Mouse (Mus musculus): Measurements from ENCODE around the gene Gucd1. TPM values are rescaled to one million over a fixed set of nuclear protein-coding genes. Genes with fewer than 3 reads are reported as not detected.
A peak's percentile ranks its signal among the peaks of the same experiment; 100 is the strongest.

Gene Gucd1
- polyA plus RNA-seq, 2 experiments: 34.0 to 39.2 TPM

DNA sequence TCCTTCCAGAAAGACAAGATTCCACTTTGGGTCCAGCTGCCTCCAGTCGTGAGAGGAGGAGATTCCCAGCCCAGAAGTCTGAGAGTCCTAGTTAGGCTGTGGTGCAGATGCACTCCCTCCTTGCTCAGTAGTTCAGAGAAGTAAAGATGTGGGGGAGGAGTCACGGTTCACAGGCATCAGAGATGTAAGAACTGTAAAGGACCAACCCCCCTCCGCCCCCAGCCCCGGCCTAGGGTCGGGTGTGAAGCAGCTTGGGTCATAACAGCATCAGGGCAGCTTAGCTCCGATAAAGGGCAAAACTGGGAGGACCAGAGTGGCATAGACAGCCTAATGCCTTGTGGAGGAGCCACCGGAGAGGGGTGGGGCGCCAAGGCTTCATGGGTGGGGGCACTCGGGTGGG, 201.3 kb downstream of the Gucd1 start:
- Histone ChIP-seq H3K36me3 (ENCODE audit: control insufficient read depth, insufficient read depth, low read length) (peaks cover 12% of the 10 kb centered on the region), H3K4me1 (ENCODE audit: control insufficient read depth, insufficient read depth, low read length) (peaks cover 9% of the 10 kb centered on the region), H3K4me2 (replicated peaks; ENCODE audit: low read depth, low read length, severe bottlenecking) (peak overlapping the region; percentile 76), H3K4me3 (replicated peaks; ENCODE audit: low read length) (peak overlapping the region; percentile 50), H3K27me3 (ENCODE audit: control insufficient read depth, insufficient read depth, low read length) (peaks cover 26% of the 10 kb centered on the region), H3K27ac (replicated peaks; ENCODE audit: low read depth, low read length) (no peak overlapping the region), H3K9ac (ENCODE audit: low read depth, low read length, severe bottlenecking) (peak overlapping the region; percentile 53; the same call in 1 of the 2 replicates), H3K9me3 (ENCODE audit: control insufficient read depth, low read length) (no peaks in the 10 kb centered on the region)
- WGBS: 1% methylated on average over 8 of the region's 9 CpGs
- ATAC-seq (ENCODE audit: low FRiP score, low read depth) (peak; percentile 10; the same call in 1 of the 2 replicates), DNase-seq (ENCODE audit: low spot score) (no peak)
- no peak for TF ChIP-seq POLR2A (IDR thresholded peaks at IDR 0.05; ENCODE audit: borderline replicate concordance, extremely low read depth, insufficient read depth, insufficient read length)

DNA sequence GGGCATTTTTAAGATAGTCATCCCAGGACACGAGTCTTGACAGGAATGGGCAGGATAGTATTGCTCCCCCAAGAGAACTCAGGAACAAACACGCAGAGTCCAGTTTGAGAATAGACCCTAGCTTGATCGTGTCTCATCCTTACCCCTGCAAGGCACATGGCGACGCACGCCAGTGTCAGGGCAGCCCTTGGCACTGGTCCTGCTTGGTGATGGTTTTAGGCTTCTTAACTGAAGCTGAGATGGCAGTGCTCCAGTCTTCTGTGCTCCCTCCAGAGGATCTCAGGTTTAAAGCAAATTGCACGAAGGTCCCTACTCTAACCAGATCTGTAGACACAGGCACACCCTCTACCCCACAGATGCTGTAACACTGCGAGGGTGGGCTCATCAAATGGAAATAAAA, 202.0 kb downstream of the Gucd1 start:
- DNase-seq (ENCODE audit: low spot score) (no peak), ATAC-seq (ENCODE audit: low FRiP score, low read depth) (no peak)
- H3K27ac ChIP-seq (replicated peaks; ENCODE audit: low read depth, low read length): no peak overlapping the region
- TF ChIP-seq POLR2A (IDR thresholded peaks at IDR 0.05; ENCODE audit: borderline replicate concordance, extremely low read depth, insufficient read depth, insufficient read length): no peak
- H3K27me3 ChIP-seq (ENCODE audit: control insufficient read depth, insufficient read depth, low read length): peaks cover 26% of the 10 kb centered on the region
- H3K9me3 ChIP-seq (ENCODE audit: control insufficient read depth, low read length): no peaks in the 10 kb centered on the region
- no peak overlapping the region for H3K9ac ChIP-seq (ENCODE audit: low read depth, low read length, severe bottlenecking)
- H3K36me3 ChIP-seq (ENCODE audit: control insufficient read depth, insufficient read depth, low read length): peaks cover 19% of the 10 kb centered on the region
- peaks cover 9% of the 10 kb centered on the region for H3K4me1 ChIP-seq (ENCODE audit: control insufficient read depth, insufficient read depth, low read length)
- H3K4me3 ChIP-seq (replicated peaks; ENCODE audit: low read length): no peak overlapping the region
- H3K4me2 ChIP-seq (replicated peaks; ENCODE audit: low read depth, low read length, severe bottlenecking): no peak overlapping the region
- WGBS: 74% methylated on average over 8 of the region's 8 CpGs

DNA sequence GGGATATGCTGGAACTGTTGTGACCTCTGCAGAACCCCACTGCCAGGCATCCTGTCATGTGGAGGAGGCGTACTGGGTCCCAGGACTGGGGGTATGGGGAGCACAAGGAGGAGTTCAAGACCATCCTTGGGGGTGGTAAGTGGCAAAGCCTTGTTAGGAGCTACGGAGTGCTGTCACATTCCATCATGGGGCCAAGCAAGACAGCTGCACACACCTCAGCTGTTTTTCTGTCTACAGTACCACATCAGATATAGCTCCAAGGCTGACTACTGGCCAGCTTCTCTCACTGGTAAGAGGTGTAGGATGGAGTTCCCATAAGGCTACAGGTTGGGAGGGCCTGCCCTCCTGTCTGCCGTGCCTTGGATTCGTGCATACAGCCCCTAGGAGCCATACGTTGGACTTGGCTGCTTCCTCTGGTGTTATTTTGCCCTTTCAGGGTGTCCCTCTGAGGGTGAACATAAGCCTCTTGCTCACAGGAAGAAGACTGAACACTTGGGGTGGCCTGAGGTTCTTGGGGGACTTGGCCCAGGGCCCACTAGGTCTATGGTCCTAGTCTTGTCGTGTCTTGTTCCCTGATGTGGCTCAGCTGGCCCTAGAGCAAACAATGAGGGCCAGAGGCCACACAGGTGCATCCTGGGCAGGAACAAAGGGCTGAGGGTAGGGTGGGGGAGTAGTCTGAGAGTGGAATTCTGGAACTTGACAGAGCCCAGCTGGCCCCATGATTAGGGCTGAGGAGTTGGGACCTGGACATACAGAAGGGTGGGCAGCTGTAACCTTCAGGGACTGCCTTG, 203.4 kb downstream of the Gucd1 start:
- Histone ChIP-seq H3K27ac (replicated peaks; ENCODE audit: low read depth, low read length) (no peak overlapping the region; the same call in 1 of the 2 replicates), H3K4me2 (replicated peaks; ENCODE audit: low read depth, low read length, severe bottlenecking) (no peak overlapping the region), H3K27me3 (ENCODE audit: control insufficient read depth, insufficient read depth, low read length) (peaks cover 26% of the 10 kb centered on the region), H3K4me1 (ENCODE audit: control insufficient read depth, insufficient read depth, low read length) (peaks cover 9% of the 10 kb centered on the region), H3K9me3 (ENCODE audit: control insufficient read depth, low read length) (no peaks in the 10 kb centered on the region), H3K36me3 (ENCODE audit: control insufficient read depth, insufficient read depth, low read length) (peaks cover 31% of the 10 kb centered on the region), H3K9ac (ENCODE audit: low read depth, low read length, severe bottlenecking) (no peak overlapping the region), H3K4me3 (replicated peaks; ENCODE audit: low read length) (no peak overlapping the region)
- WGBS: 78% methylated on average over 6 of the region's 6 CpGs
- ATAC-seq (ENCODE audit: low FRiP score, low read depth) (peak; percentile 16; the same call in 1 of the 2 replicates), DNase-seq (ENCODE audit: low spot score) (peak; percentile 17)
- TF ChIP-seq POLR2A (IDR thresholded peaks at IDR 0.05; ENCODE audit: borderline replicate concordance, extremely low read depth, insufficient read depth, insufficient read length): no peak

DNA sequence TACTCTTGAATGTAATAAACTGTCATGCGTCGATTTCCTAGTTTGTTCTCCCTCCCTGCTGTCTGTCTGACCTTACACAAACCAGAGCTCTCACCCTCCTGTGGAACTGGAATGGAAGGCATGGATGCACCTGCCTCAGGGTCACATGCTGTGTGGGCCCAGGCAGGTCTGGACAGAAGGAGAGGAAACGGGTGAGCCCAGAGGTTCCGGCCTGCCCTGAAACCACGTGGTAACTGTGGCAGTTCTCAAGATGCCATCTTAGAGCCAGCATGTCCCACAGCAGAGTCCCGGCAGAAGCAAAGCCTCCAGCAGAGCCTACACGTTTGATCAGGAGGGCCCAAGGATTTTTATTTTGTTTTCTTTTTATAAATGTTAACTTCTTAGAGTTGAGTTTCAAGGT, 205.4 kb downstream of the Gucd1 start:
- no peak overlapping the region for H3K4me3 ChIP-seq (replicated peaks; ENCODE audit: low read length)
- no peaks in the 10 kb centered on the region for H3K9me3 ChIP-seq (ENCODE audit: control insufficient read depth, low read length)
- H3K4me1 ChIP-seq (ENCODE audit: control insufficient read depth, insufficient read depth, low read length): peaks cover 6% of the 10 kb centered on the region
- H3K9ac ChIP-seq (ENCODE audit: low read depth, low read length, severe bottlenecking): no peak overlapping the region
- H3K36me3 ChIP-seq (ENCODE audit: control insufficient read depth, insufficient read depth, low read length): peaks cover 51% of the 10 kb centered on the region
- H3K4me2 ChIP-seq (replicated peaks; ENCODE audit: low read depth, low read length, severe bottlenecking): no peak overlapping the region
- ATAC-seq (ENCODE audit: low FRiP score, low read depth) (no peak), DNase-seq (ENCODE audit: low spot score) (no peak)
- no peak for TF ChIP-seq POLR2A (IDR thresholded peaks at IDR 0.05; ENCODE audit: borderline replicate concordance, extremely low read depth, insufficient read depth, insufficient read length)
- 69% methylated on average over 7 of the region's 7 CpGs for WGBS
- no peak overlapping the region for H3K27ac ChIP-seq (replicated peaks; ENCODE audit: low read depth, low read length)
- peaks cover 9% of the 10 kb centered on the region for H3K27me3 ChIP-seq (ENCODE audit: control insufficient read depth, insufficient read depth, low read length)

DNA sequence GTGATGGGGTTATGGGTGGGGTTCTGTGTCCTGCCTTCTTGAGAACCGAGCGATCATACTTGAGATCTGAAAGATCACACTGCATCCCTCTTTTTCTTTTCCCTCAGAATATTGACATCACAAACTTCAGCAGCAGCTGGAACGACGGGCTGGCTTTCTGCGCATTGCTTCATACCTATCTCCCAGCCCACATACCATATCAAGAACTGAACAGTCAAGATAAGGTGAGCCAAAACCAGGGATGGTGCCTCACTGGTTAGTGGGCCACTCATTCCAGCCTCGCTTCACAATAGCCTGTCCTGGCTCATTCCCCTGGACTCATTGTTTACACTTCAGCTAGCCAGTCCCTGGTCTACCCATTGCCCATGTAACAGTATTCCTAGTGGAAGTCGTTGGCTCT, 210.6 kb downstream of the Gucd1 start:
- TF ChIP-seq POLR2A (IDR thresholded peaks at IDR 0.05; ENCODE audit: borderline replicate concordance, extremely low read depth, insufficient read depth, insufficient read length): no peak
- Histone ChIP-seq H3K36me3 (ENCODE audit: control insufficient read depth, insufficient read depth, low read length) (peaks cover 74% of the 10 kb centered on the region), H3K4me3 (replicated peaks; ENCODE audit: low read length) (no peak overlapping the region), H3K4me1 (ENCODE audit: control insufficient read depth, insufficient read depth, low read length) (no peaks in the 10 kb centered on the region), H3K9me3 (ENCODE audit: control insufficient read depth, low read length) (no peaks in the 10 kb centered on the region), H3K27ac (replicated peaks; ENCODE audit: low read depth, low read length) (no peak overlapping the region), H3K27me3 (ENCODE audit: control insufficient read depth, insufficient read depth, low read length) (no peaks in the 10 kb centered on the region), H3K4me2 (replicated peaks; ENCODE audit: low read depth, low read length, severe bottlenecking) (no peak overlapping the region), H3K9ac (ENCODE audit: low read depth, low read length, severe bottlenecking) (no peak overlapping the region)
- ATAC-seq (ENCODE audit: low FRiP score, low read depth): no peak
- no peak for DNase-seq (ENCODE audit: low spot score)
- WGBS: 97% methylated on average over 7 of the region's 7 CpGs

Measured in limb, embryonic 14.5 days (tissue).